Mouse (Mus musculus) megakaryocyte, adult 5-6 weeks (primary cell): ENCODE results near the gene Col12a1. TPM values are rescaled to one million over a fixed set of nuclear protein-coding genes. Genes with fewer than 3 reads are reported as not detected.

Source experiments
- ATAC-seq: 2 replicates; pipeline ENCODE4 v1.8.0; 2016; ENCODE audit warnings: mild to moderate bottlenecking, inconsistent platforms; ENCODE audit not compliant: poor library complexity, severe bottlenecking
- total RNA-seq, 2 experiments: library from RNA; stranded (forward) in 1 of 2; stranded (reverse) in 1 of 2; fragments of 153-499, 151-499 nt in 1 of 2; fragments of 221-1000, 200-1000 nt in 1 of 2; gene quantifications; 2 replicates each; pipeline versions ENCODE4 v1.2.3 to v1.2.4; 2015 to 2017

Col12a1 gene
- total RNA-seq, 2 experiments from 2014 or later, result 0.04 to 0.11 TPM

DNA sequence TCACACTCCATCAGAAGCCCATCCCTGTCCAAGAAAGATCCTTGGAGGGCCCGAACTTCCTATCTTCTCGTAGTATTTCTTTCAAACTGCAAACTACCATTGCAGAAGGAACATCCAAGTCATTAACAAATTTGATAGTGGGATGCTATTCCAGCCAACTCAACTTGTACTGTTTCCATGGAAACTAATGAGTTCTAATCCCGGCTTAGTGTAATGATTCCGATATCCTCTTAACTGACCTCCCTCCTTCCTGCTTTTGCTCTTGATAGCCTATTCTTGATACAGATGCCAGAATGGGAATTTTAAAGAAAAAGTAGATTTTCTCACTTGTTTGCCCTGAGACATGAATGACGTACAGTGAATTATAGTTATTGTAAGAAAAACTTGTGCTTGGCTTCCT is 112.5 kb downstream of the Col12a1 start:
- no peak for ATAC-seq

DNA sequence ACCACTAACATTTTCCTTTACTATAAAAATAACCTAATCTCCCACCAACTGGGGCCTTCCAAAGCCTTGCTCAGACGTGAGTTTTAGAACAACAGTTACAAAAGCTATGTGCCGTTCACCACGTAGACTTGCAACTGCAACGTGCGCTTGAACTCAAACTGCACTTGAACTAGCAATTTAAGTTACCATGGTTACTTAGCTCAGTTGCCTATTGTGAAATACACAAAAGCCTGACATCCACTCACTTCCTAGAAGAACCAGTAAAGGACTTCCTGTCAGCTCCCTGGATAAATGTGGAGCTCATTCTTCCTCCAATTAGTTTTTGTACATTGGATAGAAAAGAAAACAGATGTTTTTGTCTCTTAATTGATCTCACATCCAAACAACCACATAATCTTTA is 112.9 kb downstream of the Col12a1 start:
- ATAC-seq, result no peak

DNA sequence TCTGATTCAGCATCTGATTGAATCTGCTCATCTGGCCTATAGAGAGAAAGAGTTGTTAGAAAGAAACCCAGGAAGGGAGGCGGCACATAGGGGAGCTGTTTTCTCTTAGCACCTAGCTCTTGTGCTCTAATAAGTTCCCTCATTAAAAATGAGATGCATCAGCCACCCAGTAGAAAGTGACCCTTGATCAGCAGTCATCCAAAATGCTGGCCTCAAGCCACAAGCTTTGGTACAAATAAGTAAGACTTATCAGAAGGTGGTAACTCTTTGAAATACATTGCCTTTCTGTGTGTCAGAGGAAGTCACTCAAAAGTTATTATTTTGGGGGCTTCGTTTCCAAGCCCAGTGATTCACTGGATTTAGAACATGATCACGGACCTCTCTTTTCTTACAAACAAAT is 114.1 kb downstream of the Col12a1 start:
- no peak for ATAC-seq

DNA sequence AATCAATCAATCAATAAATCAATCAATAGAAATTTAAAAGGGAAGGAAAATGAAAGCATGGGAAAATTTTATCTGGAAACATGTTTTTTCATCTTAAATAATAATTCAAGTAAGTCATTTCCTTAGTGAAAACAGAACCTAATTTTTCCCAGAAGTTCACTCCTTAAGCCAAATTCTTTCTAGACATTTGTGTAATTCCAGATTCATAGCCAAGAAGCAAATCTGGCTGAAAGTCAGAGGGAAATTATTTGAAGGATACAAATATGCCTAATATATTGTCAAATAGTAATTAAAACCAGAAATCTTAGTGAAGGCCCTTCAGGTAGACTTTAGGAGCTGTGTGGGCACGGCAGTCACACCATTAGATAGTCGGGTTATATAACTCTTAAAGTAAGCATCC is 115.2 kb downstream of the Col12a1 start:
- no peak for ATAC-seq

DNA sequence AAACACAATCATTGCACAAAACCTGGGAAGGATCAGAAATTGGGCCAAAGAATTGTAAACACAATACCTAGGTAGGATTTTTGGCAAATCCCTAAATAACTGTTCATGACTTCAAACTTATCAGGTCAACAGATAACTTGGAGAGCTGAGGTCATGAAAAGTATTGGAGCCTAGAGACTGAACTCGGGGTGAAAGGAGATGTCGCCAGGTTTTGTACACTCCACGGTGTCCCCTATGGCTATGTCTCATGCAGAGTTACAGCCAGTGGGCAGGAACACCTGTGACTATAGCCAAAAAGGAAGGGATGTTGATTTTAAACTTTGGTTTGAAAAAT is 118.4 kb downstream of the Col12a1 start:
- no peak for ATAC-seq

DNA sequence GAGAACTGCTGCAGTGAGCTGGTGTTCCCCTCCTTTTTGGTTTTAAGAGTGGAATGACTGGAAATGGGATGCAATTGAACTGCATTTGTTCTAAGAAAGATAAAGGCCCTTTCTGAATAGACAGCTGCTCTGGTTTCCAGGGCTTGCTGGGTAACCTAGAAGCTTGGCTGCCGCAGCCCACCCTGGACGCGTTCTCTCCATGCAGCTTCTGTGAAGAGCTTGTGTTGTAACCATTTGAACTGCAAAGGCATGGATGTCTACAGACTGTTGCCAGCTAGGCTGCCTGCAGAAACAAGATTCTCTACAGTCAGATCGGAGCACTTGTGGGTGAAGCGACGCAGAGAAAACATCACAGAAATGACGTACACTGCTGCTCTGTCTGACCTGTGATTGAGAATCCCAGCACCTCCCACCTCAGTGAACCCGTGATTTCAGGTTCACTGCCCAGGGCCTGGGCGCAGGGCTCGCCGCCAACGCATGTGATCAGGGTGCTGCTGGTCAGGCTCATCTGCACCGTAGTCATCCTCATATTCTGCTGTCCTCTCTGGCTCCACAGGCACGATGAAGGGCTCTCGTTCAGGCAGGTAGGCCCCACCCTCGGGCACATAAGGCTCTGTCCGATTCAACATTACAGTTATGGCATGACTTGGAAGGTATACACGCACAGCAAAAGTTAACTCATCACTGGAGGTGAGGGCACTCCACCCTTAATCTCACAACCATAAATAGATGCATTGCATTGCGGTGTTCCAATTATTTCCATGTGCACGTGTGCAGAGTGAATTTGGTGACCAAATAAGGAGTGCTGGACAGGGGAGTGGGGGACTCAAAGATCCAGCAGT is 119.0 kb downstream of the Col12a1 start:
- no peak for ATAC-seq

DNA sequence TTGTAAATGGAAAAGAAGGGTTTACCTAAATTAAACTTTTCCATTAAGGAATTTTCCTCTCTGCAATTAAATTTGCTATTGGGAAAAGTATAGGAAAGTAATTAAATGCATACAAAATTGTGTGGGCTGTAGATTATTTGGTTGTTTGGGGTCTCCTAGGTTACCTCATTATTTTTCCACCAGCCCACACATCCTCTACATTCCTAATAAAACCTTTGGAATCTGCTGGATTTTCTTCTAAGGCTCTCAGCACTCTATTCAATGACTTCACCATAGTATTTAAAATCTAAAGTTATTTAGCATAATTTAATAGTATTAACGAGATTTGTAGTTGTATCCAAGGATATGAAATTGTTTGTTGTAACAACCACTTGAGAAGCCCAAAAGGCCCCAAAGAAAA is 120.1 kb downstream of the Col12a1 start:
- ATAC-seq, result no peak

DNA sequence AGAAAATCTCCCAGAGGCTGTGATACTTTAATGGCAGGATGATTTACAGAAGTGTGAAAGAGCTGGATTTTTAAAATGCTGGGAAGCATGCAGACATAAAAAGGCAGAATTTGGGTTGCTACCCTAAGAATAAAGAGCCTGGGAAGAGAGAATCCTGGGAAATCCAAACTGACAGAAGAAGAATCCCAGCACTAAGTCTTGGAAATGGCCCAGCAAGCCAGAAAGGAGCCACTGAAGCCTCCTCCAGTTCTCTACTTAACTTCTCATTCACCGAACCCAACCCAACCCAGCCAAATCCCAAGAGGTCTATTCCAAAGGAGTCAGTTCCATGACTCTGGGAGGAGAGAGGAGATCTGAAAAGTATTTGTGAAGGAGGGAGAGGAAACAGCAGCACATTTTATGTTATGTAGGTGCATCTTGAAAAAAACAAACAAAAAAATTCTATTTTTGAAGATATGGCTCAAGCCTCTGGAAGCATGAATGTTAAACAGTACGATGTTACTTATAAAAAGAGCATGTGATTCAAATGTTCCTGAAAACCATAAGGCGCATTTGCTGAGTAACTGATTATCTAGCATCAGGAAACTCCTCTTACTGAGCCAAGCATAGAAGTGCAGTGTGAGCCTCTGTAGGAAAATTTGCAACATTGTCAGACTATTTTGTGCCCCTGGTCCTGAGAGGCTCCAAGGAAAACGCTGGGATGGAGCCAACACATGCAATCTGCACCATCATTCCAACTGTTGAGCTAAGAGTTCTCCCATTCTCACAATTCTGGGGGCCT is 132.0 kb downstream of the Col12a1 start:
- no peak for ATAC-seq

DNA sequence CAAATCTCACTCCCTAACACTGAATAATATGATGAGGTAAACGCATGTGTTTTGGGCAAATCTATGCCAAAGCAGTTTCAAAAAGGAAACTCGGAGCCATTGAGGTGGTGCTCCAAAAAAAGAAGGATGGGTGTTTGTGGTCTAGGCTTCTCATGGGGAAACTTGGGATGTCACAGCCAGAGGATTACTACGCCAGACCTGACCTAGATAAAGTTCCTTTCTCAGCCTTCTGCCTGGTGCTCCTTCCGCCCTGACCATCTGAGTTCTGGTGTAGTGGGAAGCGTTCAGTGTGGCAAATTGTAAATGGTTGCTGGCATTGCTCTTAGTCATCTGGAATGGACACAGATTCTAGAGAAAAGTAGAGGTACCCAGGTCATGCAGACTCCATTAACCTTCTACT is 151.8 kb downstream of the Col12a1 start:
- no peak for ATAC-seq

DNA sequence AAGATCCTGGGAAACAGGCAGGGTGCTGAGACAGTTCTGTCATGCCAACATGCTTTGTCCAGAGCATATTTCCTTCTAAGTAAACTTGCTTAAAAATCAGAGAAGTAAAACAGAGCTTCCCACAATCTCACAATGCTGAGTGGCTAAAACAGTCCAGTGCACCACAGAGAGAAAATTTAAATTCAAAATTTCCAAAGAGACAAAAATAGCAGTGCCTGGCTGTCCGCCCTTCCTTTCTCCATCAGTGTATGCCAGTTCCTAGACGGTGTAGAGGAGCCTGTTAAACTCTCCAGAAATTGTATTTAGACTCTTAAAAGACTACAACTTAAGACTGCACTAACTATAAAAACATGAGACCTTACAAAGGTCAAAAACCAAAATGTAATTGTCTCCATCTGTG is 165.3 kb downstream of the Col12a1 start:
- ATAC-seq, result no peak

Other genes starting within 250 kb of the Col12a1 start
- gene Cox7a2, start 41.0 kb upstream of the Col12a1 start, total RNA-seq (2015), result 346 and 414 TPM in 2 replicates
- 115 and 122 TPM in 2 replicates for gene Cox7a2, start 41.0 kb upstream of the Col12a1 start, total RNA-seq (2017)
- 89.2 and 111 TPM in 2 replicates for gene Tmem30a, start 74.7 kb upstream of the Col12a1 start, total RNA-seq (2015)
- 118 and 122 TPM in 2 replicates for gene Tmem30a, start 74.7 kb upstream of the Col12a1 start, total RNA-seq (2017)